Mouse (Mus musculus) erythroblast, embryonic 14.5 days (primary cell): ENCODE results near the gene Cacna1d. TPM values are rescaled to one million over a fixed set of nuclear protein-coding genes. Genes with fewer than 3 reads are reported as not detected.

ENCODE experiments used
- H3K27me3 ChIP-seq: 2 replicates; pipeline ENCODE4 v1.6.1; 2012; ENCODE audit warnings: inconsistent platforms; ENCODE audit not compliant: control insufficient read depth
- H3K36me3 ChIP-seq: 2 replicates; pipeline ENCODE4 v1.6.1; 2012; ENCODE audit warnings: mild to moderate bottlenecking, inconsistent platforms; ENCODE audit not compliant: control insufficient read depth
- H3K4me1 ChIP-seq: 2 replicates; pipeline ENCODE4 v1.6.1; 2012; ENCODE audit warnings: inconsistent platforms; ENCODE audit not compliant: control insufficient read depth
- H3K4me3 ChIP-seq: replicated peaks from 2 replicates; pipeline ENCODE3; 2012; ENCODE audit warnings: moderate library complexity, mild to moderate bottlenecking, inconsistent platforms
- H3K9me3 ChIP-seq: 2 replicates; pipeline ENCODE4 v1.6.1; 2012; ENCODE audit warnings: low read length, inconsistent platforms, mixed read lengths; ENCODE audit not compliant: control insufficient read depth
- GATA1 ChIP-seq: IDR thresholded peaks from 2 replicates; pipeline ENCODE4 v1.6.1; 2012; ENCODE audit warnings: low read length, inconsistent platforms, mixed read lengths
- TAL1 ChIP-seq: IDR thresholded peaks from 3 replicates; pipeline ENCODE4 v1.6.1; 2012; ENCODE audit warnings: low read length, inconsistent platforms, mixed read lengths
- polyA plus RNA-seq: library from polyadenylated mRNA; stranded (reverse); fragments of >175 nt; gene quantifications from 2 replicates; pipeline ENCODE4 v1.2.3, GENCODE M21; 2012

Cacna1d gene
- polyA plus RNA-seq, 1 experiment: not detected

GRCm38 (mm10) chr14:30182624-30183524 is 308.4 kb downstream of the Cacna1d start:
- TF ChIP-seq TAL1 (no peak), GATA1 (no peak)
- H3K4me1 ChIP-seq: no peaks in the 10 kb centered on the region
- no peaks in the 10 kb centered on the region for H3K27me3 ChIP-seq
- no peak overlapping the region for H3K4me3 ChIP-seq
- no peaks in the 10 kb centered on the region for H3K36me3 ChIP-seq
- H3K9me3 ChIP-seq: no peaks in the 10 kb centered on the region

- Histone ChIP-seq H3K36me3 (no peaks in the 10 kb centered on the region), H3K4me1 (no peaks in the 10 kb centered on the region), H3K27me3 (no peaks in the 10 kb centered on the region), H3K4me3 (no peak overlapping the region), H3K9me3 (no peaks in the 10 kb centered on the region)
- TF ChIP-seq TAL1: no peak
- TF ChIP-seq GATA1: no peak
Observed at GRCm38 (mm10) chr14:30178306-30178705, 312.9 kb downstream of the Cacna1d start.

- no peaks in the 10 kb centered on the region for H3K4me1 ChIP-seq
- H3K9me3 ChIP-seq: no peaks in the 10 kb centered on the region
- no peaks in the 10 kb centered on the region for H3K27me3 ChIP-seq
- H3K4me3 ChIP-seq: no peak overlapping the region
- no peak for TF ChIP-seq GATA1
- no peak for TF ChIP-seq TAL1
- H3K36me3 ChIP-seq: no peaks in the 10 kb centered on the region
Observed at GRCm38 (mm10) chr14:30177850-30178249, 313.4 kb downstream of the Cacna1d start.

- H3K4me3 ChIP-seq: no peak overlapping the region
- H3K27me3 ChIP-seq: no peaks in the 10 kb centered on the region
- no peaks in the 10 kb centered on the region for H3K36me3 ChIP-seq
- no peaks in the 10 kb centered on the region for H3K9me3 ChIP-seq
- no peaks in the 10 kb centered on the region for H3K4me1 ChIP-seq
- TF ChIP-seq GATA1: no peak
- TF ChIP-seq TAL1: no peak
Observed at GRCm38 (mm10) chr14:30175362-30175761, 315.9 kb downstream of the Cacna1d start.

GRCm38 (mm10) chr14:30172821-30173755 is 318.2 kb downstream of the Cacna1d start:
- Histone ChIP-seq H3K4me1 (peaks cover 7% of the 10 kb centered on the region), H3K9me3 (no peaks in the 10 kb centered on the region), H3K27me3 (no peaks in the 10 kb centered on the region), H3K36me3 (no peaks in the 10 kb centered on the region), H3K4me3 (no peak overlapping the region)
- no peak for TF ChIP-seq GATA1
- TF ChIP-seq TAL1: no peak

- TF ChIP-seq TAL1 (no peak), GATA1 (no peak)
- H3K36me3 ChIP-seq: no peaks in the 10 kb centered on the region
- H3K27me3 ChIP-seq: no peaks in the 10 kb centered on the region
- no peaks in the 10 kb centered on the region for H3K9me3 ChIP-seq
- no peak overlapping the region for H3K4me3 ChIP-seq
- H3K4me1 ChIP-seq: peaks cover 7% of the 10 kb centered on the region
Observed at GRCm38 (mm10) chr14:30171593-30171992, 319.7 kb downstream of the Cacna1d start.

GRCm38 (mm10) chr14:30171008-30171407 is 320.2 kb downstream of the Cacna1d start:
- no peaks in the 10 kb centered on the region for H3K36me3 ChIP-seq
- peaks cover 7% of the 10 kb centered on the region for H3K4me1 ChIP-seq
- no peak overlapping the region for H3K4me3 ChIP-seq
- H3K27me3 ChIP-seq: no peaks in the 10 kb centered on the region
- TF ChIP-seq TAL1: no peak
- no peak for TF ChIP-seq GATA1
- H3K9me3 ChIP-seq: no peaks in the 10 kb centered on the region

- peaks cover 7% of the 10 kb centered on the region for H3K4me1 ChIP-seq
- TF ChIP-seq TAL1 (no peak), GATA1 (no peak)
- H3K36me3 ChIP-seq: no peaks in the 10 kb centered on the region
- H3K4me3 ChIP-seq: no peak overlapping the region
- no peaks in the 10 kb centered on the region for H3K9me3 ChIP-seq
- no peaks in the 10 kb centered on the region for H3K27me3 ChIP-seq
Observed at GRCm38 (mm10) chr14:30169455-30169854, 321.8 kb downstream of the Cacna1d start.

- Histone ChIP-seq H3K9me3 (no peaks in the 10 kb centered on the region), H3K36me3 (no peaks in the 10 kb centered on the region), H3K27me3 (no peaks in the 10 kb centered on the region), H3K4me1 (peaks cover 7% of the 10 kb centered on the region), H3K4me3 (no peak overlapping the region)
- TF ChIP-seq TAL1 (no peak), GATA1 (no peak)
Observed at GRCm38 (mm10) chr14:30168902-30169301, 322.4 kb downstream of the Cacna1d start.
